Mouse (Mus musculus) adrenal gland, adult 10 weeks (tissue): Measurements from ENCODE around the gene Rnasel. TPM values are rescaled to one million over a fixed set of nuclear protein-coding genes. Genes with fewer than 3 reads are reported as not detected.

Experiments used
- polyA plus RNA-seq: library from polyadenylated mRNA; stranded (reverse); fragments of 350-450 nt; fragmentation: Illumina TruSeq; extraction: RNeasy Lipid Tissue Mini Kit (QIAGEN cat#74804); gene quantifications from one replicate; pipeline ENCODE4 v1.2.3, GENCODE M21; 2014; ENCODE audit warnings: low read depth, low replicate concordance

Gene Rnasel
- polyA plus RNA-seq = 24.6 TPM

DNA sequence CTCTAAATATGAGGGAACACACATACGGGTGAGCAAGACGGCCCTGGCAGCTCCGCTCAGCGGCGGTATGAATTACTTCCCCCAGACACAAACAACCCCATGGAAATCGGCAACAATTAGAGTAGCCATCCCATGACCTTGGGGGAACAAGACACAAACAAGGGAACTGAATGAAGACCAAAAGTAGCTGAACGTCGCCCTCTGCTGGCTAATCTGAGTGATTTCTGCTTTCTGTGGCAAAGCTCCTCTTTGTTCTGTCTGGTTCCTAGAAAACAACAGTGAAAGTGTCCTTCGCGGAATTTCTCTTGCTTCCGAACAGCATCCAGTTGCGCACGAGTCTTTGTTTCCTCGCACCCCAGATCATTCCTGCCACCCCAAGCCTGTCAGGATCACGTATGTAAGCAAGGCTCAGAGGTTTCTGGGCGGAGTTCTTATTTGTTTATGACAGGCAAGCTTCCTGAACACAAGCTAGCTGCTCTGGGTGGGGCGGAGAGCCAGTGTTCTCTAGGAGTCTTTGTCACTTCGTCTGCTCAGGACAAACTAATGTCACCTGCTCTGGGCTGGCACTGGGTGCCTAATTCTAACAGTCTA, at the start of gene Rnasel:
Gene Rnasel, plus strand, starts transcription at position 216 of the 591 bp plus-strand sequence.

DNA sequence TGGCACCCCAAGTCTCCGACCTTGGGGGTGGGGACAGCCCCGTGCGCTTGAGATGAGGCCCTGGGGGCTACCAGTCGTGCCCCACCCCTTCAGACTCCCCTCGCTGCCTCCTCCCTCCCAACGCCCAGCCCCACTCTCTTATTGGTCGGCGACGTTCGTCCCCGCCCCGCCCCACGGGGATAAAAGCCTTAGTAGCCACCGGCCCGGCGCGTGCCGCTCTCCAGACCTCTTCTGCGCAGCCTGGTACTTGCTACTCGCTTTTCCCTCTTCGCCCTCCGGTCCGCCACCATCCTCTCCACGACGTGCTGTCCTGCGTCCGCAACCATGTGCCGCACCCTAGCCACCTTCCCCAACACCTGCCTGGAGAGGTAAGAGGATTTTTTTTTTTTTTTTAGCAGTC, 9.1 kb upstream of the Rnasel start, which contains the start of gene Rgs16:
Gene Rgs16, plus strand, starts transcription at position 205 of the 400 bp plus-strand sequence.

Other genes starting within 250 kb of the Rnasel start
- gene Npl, start 199.4 kb upstream of the Rnasel start, polyA plus RNA-seq = 1.5 TPM
- not detected for gene Rgs8, start 96.4 kb upstream of the Rnasel start, polyA plus RNA-seq
- gene Rgs16, start 9.1 kb upstream of the Rnasel start, polyA plus RNA-seq = not detected
- 0.35 TPM for gene Rgsl1, start 94.7 kb downstream of the Rnasel start, polyA plus RNA-seq
- 0.23 TPM for gene Teddm1b, start 124.9 kb downstream of the Rnasel start, polyA plus RNA-seq
- not detected for gene Teddm1a, start 142.3 kb downstream of the Rnasel start, polyA plus RNA-seq
- 595 TPM for gene Glul, start 150.5 kb downstream of the Rnasel start, polyA plus RNA-seq
- gene Teddm2, start 150.8 kb downstream of the Rnasel start, polyA plus RNA-seq = not detected